Mouse (Mus musculus): ENCODE data around the gene Lpcat1.

DNA sequence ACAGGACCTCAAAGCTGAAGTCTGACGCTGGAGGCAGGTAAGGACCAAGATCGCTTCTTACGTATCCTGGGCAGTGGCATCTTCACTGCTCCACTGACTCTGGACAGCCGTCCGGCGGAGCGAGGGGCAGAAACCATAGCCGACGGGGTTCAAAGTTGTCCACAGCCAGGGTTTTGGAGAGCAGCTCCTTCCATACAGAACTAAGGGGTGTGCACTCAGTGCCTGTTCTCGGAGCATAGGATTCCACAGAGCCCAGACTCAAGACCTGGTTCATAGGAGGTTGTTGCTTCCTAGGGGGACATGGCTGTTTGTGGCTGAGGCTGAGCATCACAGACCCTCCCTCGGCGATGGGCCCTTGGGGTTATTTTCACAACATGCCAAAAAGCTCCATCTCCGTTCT lies 69.8 kb downstream of the Lpcat1 start:
- TF ChIP-seq CTCF (IDR thresholded peaks at IDR 0.05; ENCODE audit: insufficient read depth, low read length) (no peak), POLR2A (IDR thresholded peaks at IDR 0.05; ENCODE audit: borderline replicate concordance, extremely low read depth, low read depth, low read length) (no peak)
